Mouse (Mus musculus) gastrocnemius, postnatal 14 days (tissue): Measurements from ENCODE around the gene Gm11096. TPM values are rescaled to one million over a fixed set of nuclear protein-coding genes. Genes with fewer than 3 reads are reported as not detected.
A peak's percentile ranks its signal among the peaks of the same experiment; 100 is the strongest.

Source experiments
- DNase-seq: peaks from one replicate; pipeline ENCODE4 v3.0.0; 2021; ENCODE audit warnings: mixed read lengths
- intact Hi-C: fragments of 180-260 bp; cut with DNase I; formaldehyde crosslinking; loops from one replicate; pipeline ENCODE4 v1.15.1; 2025; ENCODE audit warnings: low total_unique reads
- long read RNA-seq, 2 experiments: library from polyadenylated mRNA; stranded (forward); transcript quantifications; one replicate each; pipeline ENCODE4 v2.0.0; 2021
- total RNA-seq, 2 experiments: library from RNA; stranded (reverse); gene quantifications; 2 replicates each; pipeline ENCODE4 v1.2.3; 2021

Gm11096 gene
- total RNA-seq, result not detected
- long read RNA-seq, experiment 1, result 0 reads
- long read RNA-seq, experiment 2, result 0 reads

- DNase-seq, result no peak
These were observed at the start of gene Gm11096 for GRCm38 (mm10) chr17:81441463-81441862. Gm11096 (plus strand) TSS chr17:81441763.

GRCm38 (mm10) chr17:81393040-81393439 lies 48.5 kb upstream of the Gm11096 start:
- DNase-seq, result no peak
- intact Hi-C loops, result no loop called here

More at GRCm38 (mm10) chr17:81441463-81441862, at the start of gene Gm11096:
- intact Hi-C loops, result no loop called here

GRCm38 (mm10) chr17:81394124-81394523 lies 47.4 kb upstream of the Gm11096 start:
- DNase-seq, result no peak
- intact Hi-C loops, result no loop called here

- DNase-seq, result no peak
- intact Hi-C loops, result no loop called here
These were observed 44.1 kb upstream of the Gm11096 start for GRCm38 (mm10) chr17:81397434-81397833.

GRCm38 (mm10) chr17:81400377-81400776 lies 41.2 kb upstream of the Gm11096 start:
- DNase-seq, result no peak
- intact Hi-C loops, result no loop called here

- DNase-seq, result peak; percentile 70
These were observed 38.9 kb upstream of the Gm11096 start for GRCm38 (mm10) chr17:81402636-81403035.

GRCm38 (mm10) chr17:81403121-81403520 lies 38.4 kb upstream of the Gm11096 start:
- intact Hi-C loops, result no loop called here
- DNase-seq, result peak; percentile 31

More at GRCm38 (mm10) chr17:81402636-81403035, 38.9 kb upstream of the Gm11096 start:
- intact Hi-C loops, result no loop called here

GRCm38 (mm10) chr17:81404225-81404624 lies 37.3 kb upstream of the Gm11096 start:
- no peak for DNase-seq
- intact Hi-C loops, result no loop called here

- intact Hi-C loops, result no loop called here
- no peak for DNase-seq
These were observed 28.8 kb upstream of the Gm11096 start for GRCm38 (mm10) chr17:81412736-81413135.

GRCm38 (mm10) chr17:81416361-81417114 lies 25.0 kb upstream of the Gm11096 start:
- DNase-seq, result no peak
- intact Hi-C loops, result no loop called here

GRCm38 (mm10) chr17:81419802-81420459 lies 21.6 kb upstream of the Gm11096 start:
- no peak for DNase-seq
- intact Hi-C loops, result no loop called here

GRCm38 (mm10) chr17:81424256-81424912 lies 17.2 kb upstream of the Gm11096 start:
- intact Hi-C loops, result no loop called here
- DNase-seq, result no peak

- DNase-seq, result no peak
- intact Hi-C loops, result no loop called here
These were observed 14.3 kb upstream of the Gm11096 start for GRCm38 (mm10) chr17:81427245-81427644.

GRCm38 (mm10) chr17:81432733-81433132 lies 8.8 kb upstream of the Gm11096 start:
- DNase-seq, result no peak
- intact Hi-C loops, result no loop called here

GRCm38 (mm10) chr17:81433148-81433547 lies 8.4 kb upstream of the Gm11096 start:
- no peak for DNase-seq
- intact Hi-C loops, result no loop called here

GRCm38 (mm10) chr17:81455269-81455668 lies 13.7 kb downstream of the Gm11096 start:
- DNase-seq, result no peak
- intact Hi-C loops, result no loop called here

- intact Hi-C loops, result no loop called here
- DNase-seq, result no peak
These were observed 14.4 kb downstream of the Gm11096 start for GRCm38 (mm10) chr17:81455977-81456376.

GRCm38 (mm10) chr17:81459379-81459778 lies 17.8 kb downstream of the Gm11096 start:
- no peak for DNase-seq
- intact Hi-C loops, result no loop called here

- DNase-seq, result no peak
- intact Hi-C loops, result no loop called here
These were observed 27.4 kb downstream of the Gm11096 start for GRCm38 (mm10) chr17:81468941-81469340.

GRCm38 (mm10) chr17:81473363-81473762 lies 31.8 kb downstream of the Gm11096 start:
- intact Hi-C loops, result loop anchor here (10.0 kb wide), 1 partner anchor 311 kb away; no protein-coding TSS in a partner anchor
- no peak for DNase-seq
